Mouse (Mus musculus) cortical plate, adult 2 months (tissue): ENCODE data around the gene Bdkrb2. TPM values are rescaled to one million over a fixed set of nuclear protein-coding genes. Genes with fewer than 3 reads are reported as not detected.

ENCODE experiments used
- H3K27ac ChIP-seq: fragments of 200-500 bp; 2 replicates; pipeline ENCODE4 v1.5.1; 2012; ENCODE audit warnings: low read length, control low read depth, inconsistent platforms; ENCODE audit not compliant: insufficient read depth
- H3K4me1 ChIP-seq: fragments of 200-500 bp; 2 replicates; pipeline ENCODE4 v1.6.1; 2011; ENCODE audit warnings: low read length; ENCODE audit not compliant: control insufficient read depth, insufficient read depth
- H3K4me3 ChIP-seq: fragments of 200-500 bp; 2 replicates; pipeline ENCODE4 v1.5.1; 2011; ENCODE audit warnings: mild to moderate bottlenecking, low read length, control low read depth; ENCODE audit not compliant: insufficient read depth
- CTCF ChIP-seq: fragments of 200-500 bp; IDR thresholded peaks from 2 replicates; pipeline ENCODE4 v1.5.1; 2011; ENCODE audit warnings: mild to moderate bottlenecking, control low read depth, low read length; ENCODE audit not compliant: insufficient read depth; ENCODE audit errors: extremely low read depth
- POLR2A ChIP-seq: fragments of 200-500 bp; IDR thresholded peaks from 2 replicates; pipeline ENCODE4 v1.6.1; 2011; ENCODE audit warnings: mild to moderate bottlenecking, low read length, control low read depth; ENCODE audit not compliant: insufficient read depth; ENCODE audit errors: extremely low read depth
- polyA plus RNA-seq: library from polyadenylated mRNA; depleted of rRNA; stranded (reverse); fragments of >200 nt; gene quantifications from 2 replicates; pipeline ENCODE4 v1.2.3, GENCODE M21; 2012

Bdkrb2 gene
- polyA plus RNA-seq, 1 experiment: 0.38 TPM

DNA sequence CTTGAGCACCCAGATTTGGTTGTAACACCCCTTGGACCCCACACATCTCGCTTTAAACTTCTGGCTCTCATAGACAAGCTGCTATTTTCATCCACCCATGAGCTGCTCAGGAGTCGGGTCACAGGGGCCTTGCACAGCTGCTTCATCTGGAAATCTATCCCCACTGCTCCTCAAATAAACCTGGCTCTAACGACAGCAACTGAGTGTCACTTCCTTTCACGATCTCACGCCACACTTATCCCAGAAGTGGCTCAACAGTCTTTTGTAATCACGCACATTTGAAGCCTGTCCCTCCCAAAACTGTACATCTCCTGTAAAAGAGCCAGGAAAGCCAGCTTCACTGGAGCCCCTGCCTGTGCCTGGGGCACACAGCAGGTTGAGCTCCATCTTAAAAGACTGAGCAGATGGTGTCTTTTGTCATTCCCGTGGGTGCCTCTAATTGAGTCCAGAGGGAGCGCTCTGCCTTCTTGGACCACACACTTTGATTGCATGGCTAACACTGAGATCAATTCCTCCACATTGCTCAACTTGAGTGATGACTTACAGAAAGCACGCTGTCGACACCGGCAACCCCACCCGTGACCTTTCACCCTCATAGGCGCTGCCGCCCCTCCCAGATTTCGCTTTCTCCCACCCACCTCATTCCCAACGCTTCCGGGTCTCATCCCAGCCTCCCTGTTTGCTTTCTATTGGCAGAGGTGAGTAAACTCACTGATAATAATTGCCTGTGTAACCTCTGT is 17.2 kb upstream of the Bdkrb2 start:
- peaks cover 3% of the 10 kb centered on the region; the same call in 1 of the 2 replicates for H3K4me1 ChIP-seq
- no peak overlapping the region for H3K4me3 ChIP-seq
- no peak overlapping the region for H3K27ac ChIP-seq
- no peak for TF ChIP-seq CTCF

DNA sequence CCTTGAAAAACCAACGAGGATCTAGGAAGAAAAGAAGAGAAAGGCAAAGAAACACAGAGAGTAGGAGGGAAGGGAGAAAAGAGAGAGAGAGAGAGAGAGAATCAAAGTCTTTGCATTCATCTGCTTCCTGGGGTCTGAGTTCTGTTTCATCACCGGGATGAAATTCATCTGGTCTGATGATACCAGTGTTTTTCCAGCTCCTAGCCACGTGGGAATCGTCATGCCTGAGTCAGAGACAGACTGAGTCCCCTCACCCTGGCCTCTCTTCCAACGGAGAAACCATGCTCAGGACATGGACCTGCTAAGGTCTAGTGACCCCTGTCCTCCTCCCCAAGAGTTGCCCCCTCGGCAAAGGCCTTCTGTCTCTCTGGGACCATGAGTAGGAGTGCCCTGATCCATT is 16.5 kb upstream of the Bdkrb2 start:
- no peak overlapping the region for H3K27ac ChIP-seq
- H3K4me1 ChIP-seq: peaks cover 3% of the 10 kb centered on the region; the same call in 1 of the 2 replicates
- no peak overlapping the region for H3K4me3 ChIP-seq
- TF ChIP-seq POLR2A (no peak), CTCF (no peak)

DNA sequence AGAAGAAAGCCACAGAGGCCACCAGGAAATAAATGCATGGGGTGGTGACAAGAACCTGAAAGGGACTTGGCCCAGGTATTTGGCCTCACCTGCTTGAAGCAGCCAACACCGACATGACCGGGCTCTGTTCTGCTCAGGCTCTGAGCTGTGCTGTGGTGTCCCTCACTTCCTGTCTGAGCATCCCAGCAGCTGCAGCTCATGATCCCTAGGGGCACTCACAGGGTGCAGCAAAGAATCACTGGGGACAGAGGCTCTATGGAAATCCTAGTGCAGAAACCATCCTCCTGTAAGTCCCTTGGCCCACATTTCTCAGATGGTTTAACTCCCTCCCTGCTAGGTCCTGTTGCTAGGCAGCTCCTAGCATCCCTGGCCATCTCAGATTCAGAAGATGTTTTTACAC is 15.9 kb upstream of the Bdkrb2 start:
- no peak overlapping the region for H3K27ac ChIP-seq
- TF ChIP-seq POLR2A (no peak), CTCF (no peak)
- peaks cover 3% of the 10 kb centered on the region; the same call in 1 of the 2 replicates for H3K4me1 ChIP-seq
- no peak overlapping the region for H3K4me3 ChIP-seq

DNA sequence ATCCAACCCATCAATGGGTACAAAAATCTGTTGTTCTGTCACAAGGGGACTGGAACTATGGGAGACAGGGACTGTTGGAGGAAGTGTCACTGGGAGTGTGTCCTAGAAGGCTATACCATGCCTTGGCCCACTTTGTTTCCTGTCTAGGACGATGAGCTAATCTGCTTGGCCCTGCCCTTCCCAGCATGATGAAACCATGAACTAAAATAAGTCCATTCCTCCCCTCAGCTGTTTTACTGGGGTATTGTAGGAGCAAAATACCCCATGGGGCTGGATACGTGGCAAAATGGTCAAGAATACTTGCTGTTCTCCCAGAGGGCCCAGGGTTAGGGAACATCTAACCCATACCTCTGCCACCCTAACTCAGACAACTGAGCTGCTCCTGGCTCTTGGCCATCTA is 15.0 kb upstream of the Bdkrb2 start:
- Histone ChIP-seq H3K27ac (no peak overlapping the region), H3K4me1 (peaks cover 3% of the 10 kb centered on the region; the same call in 1 of the 2 replicates), H3K4me3 (no peak overlapping the region)
- TF ChIP-seq POLR2A (no peak), CTCF (no peak)

DNA sequence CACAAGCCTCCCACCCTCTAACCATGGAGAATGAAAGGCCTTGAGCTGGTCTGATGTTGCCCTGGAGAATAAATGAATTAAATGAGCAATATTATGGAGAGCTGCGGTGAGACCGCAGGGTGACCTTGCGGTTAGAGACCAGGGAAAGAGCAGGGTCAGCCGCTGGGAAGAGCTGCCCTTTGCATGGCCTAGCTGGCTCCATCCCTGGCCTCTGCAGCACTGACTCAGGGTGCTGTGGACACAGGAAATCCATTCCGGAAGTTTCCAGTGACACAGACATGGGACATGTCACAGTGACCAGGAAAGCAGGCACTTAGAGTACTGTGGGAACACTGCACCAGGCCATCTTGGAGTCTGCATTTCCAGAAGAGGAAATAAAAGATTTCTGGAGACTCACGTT is 14.1 kb upstream of the Bdkrb2 start:
- Histone ChIP-seq H3K27ac (no peak overlapping the region), H3K4me3 (no peak overlapping the region), H3K4me1 (peaks cover 3% of the 10 kb centered on the region; the same call in 1 of the 2 replicates)
- TF ChIP-seq CTCF (no peak), POLR2A (no peak)

DNA sequence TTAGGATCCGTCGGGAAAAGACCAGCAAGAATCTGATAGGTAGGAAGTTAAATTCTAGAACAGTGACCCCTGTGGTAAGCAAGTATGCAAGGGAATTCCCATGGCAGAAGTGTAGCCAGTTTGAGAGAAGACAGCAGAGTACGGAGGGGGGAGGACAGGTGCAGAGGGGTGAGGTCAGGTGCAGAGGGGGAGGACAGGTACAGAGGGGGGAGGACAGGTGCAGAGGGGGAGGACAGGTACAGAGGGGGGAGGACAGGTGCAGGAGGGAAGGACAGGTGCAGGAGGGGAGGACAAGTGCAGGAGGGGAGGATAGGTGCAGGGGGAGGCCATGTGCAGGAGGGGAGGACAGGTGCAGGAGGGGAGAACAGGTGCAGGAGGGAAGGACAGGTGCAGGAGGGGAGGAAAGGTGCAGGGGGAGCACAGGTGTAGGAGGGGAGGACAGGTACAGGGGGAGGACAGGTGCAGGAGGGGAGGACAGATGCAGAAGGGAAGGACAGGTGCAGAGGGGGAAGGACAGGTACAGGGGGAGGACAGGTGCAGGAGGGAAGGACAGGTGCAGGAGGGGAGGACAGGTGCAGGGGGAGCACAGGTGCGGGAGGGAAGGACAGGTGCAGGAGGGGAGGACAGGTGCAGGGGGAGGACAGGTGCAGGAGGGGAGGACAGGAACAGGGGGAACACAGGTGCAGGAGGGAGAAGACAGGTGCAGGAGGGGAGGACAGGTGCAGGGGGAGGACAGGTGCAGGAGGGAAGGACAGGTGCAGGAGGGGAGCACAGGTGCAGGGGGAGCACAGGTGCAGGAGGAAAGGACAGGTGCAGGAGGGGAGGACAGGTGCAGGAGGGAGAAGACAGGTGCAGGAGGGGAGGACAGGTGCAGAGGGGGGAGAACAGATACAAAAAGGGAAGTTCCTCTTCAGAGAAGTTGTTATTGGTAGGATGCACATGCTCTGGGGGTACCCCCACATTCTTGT is 12.9 kb upstream of the Bdkrb2 start:
- H3K4me1 ChIP-seq: 0 out of 2 replicates have a peak, but pooled peaks cover 3% of the 10 kb centered on the region
- H3K4me3 ChIP-seq: no peak overlapping the region
- TF ChIP-seq CTCF: no peak
- TF ChIP-seq POLR2A: no peak
- no peak overlapping the region for H3K27ac ChIP-seq

DNA sequence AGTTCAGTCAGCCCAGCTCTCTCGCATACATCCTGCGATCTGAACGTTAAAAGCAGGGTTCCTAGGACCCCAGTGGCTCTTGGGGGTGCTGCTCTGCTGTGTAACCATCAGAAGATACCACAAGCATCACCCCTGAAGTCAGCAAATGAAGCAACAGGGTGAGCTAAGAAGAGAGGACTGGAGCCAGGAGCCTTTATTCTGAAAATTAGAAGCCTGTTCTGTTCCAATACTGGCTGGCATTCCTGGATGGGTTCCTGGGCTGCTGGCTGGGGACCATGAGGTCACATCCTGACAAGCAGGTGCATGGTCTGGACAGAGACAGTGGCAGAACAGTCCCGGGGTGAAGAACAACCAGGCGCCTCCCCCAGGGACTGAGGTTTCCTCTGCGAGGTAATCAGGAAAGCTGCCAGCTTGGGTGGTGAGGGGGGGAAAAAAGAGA is 11.5 kb upstream of the Bdkrb2 start:
- H3K27ac ChIP-seq: no peak overlapping the region
- H3K4me1 ChIP-seq: 0 out of 2 replicates have a peak, but pooled peaks cover 2% of the 10 kb centered on the region
- no peak overlapping the region for H3K4me3 ChIP-seq
- no peak for TF ChIP-seq CTCF
- TF ChIP-seq POLR2A: no peak

DNA sequence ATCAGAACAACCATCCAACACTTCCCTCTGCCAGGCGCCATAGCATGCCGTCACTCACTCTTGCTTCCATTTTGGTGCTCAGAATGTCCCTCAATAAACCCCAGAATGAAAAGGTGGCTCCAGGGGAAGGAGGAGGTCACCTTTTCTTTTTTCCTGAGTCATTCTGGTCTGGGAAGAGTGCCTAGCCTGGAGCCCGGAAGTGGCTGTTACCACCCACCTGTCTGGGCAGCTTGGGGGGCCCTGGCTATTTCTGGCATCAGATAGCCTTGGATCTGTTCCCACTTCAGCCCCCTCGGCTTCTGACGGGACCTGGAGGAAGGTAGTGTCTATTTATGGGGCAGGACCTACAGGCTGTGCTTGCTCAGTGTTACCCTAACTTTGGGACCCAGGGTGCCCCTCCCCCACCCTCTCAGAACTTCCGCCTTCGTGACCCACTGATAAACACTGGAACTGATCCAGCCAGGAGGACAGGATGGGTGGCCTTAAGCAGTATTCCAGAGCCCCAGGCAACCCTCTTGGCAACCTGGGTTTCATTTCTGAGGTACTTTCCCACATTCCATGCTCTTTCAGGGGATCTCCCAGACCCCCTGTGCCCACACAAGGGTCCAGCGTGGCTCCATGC is 8.8 kb upstream of the Bdkrb2 start:
- H3K27ac ChIP-seq: no peak overlapping the region
- no peak overlapping the region for H3K4me3 ChIP-seq
- TF ChIP-seq CTCF (no peak), POLR2A (no peak)
- H3K4me1 ChIP-seq: no peaks in the 10 kb centered on the region

DNA sequence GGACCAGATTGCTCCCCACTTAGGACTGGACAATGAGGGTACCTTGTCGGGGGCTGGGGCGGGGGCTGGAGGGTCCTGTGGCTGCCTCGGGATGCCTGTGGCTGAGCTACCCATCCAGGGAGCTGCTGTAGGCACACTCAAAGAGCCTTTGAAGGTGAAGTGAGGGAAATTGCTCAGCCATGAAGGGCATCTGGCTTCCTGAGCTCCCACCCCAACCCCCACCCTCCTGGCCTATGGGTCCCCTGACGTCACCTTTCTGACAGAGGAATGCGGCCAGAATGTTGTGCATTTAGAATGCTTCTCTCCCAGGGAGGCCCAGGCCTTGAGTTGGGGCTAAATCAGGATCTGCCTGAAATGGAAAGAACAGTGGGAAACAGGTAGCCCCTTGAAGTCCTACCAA is 7.9 kb upstream of the Bdkrb2 start:
- H3K4me3 ChIP-seq: no peak overlapping the region
- no peaks in the 10 kb centered on the region for H3K4me1 ChIP-seq
- no peak for TF ChIP-seq CTCF
- no peak for TF ChIP-seq POLR2A
- no peak overlapping the region for H3K27ac ChIP-seq
